In genomic region chr3:40847018-40847417, GRCm38 (mm10) we compare ENCODE assay signal across 8 mouse cellular contexts. TPM values are rescaled to one million over a fixed set of nuclear protein-coding genes. Genes with fewer than 3 reads are reported as not detected.
DNase-seq lines count a peak whose midpoint lies in the region; ATAC-seq lines count a peak whose summit lies in the region.
"Not testable (repeated sequence)": the region's sequence is repeated elsewhere in the genome, so short reads cannot be mapped to it uniquely, and the experiment has no call there.

No protein-coding gene starts in this region.

- peak; percentile 16 for ATAC-seq in activated CD4-positive, CD25-positive, alpha-beta regulatory T cell, adult 4 months
- ATAC-seq in common myeloid progenitor, adult 5-6 weeks (replicated peaks; ENCODE audit: low read depth, poor library complexity, severe bottlenecking) = peak; percentile 55
- peak; percentile 18 for ATAC-seq in inflammation-experienced regulatory T-cells, adult 6 months

- H3K27me3 ChIP-seq in midbrain, embryonic 10.5 days (ENCODE audit: low read depth, poor library complexity, severe bottlenecking) = not testable (repeated sequence)

- H3K9me3 ChIP-seq in midbrain, embryonic 10.5 days (replicated peaks) = not testable (repeated sequence)

- intact Hi-C loops in left cerebral cortex, postnatal 4 days (cut with DNase I) = not testable (repeated sequence)

- H3K36me3 ChIP-seq in midbrain, embryonic 10.5 days = not testable (repeated sequence)

- H3K27ac ChIP-seq in midbrain, embryonic 10.5 days (replicated peaks) = peak overlapping the region; percentile 46; the same call in 1 of the 2 replicates

- H3K4me3 ChIP-seq in midbrain, embryonic 10.5 days = peak overlapping the region; percentile 59

- WGBS in midbrain, embryonic 10.5 days = under 1% methylated on average over 17 of the region's 21 CpGs

- H3K4me1 ChIP-seq in midbrain, embryonic 10.5 days = not testable (repeated sequence)

- DNase-seq in gastrocnemius, postnatal 10 days = peak; percentile 20
- peak; percentile 55 for DNase-seq in left cerebral cortex, postnatal 4 days
- peak; percentile 65 for DNase-seq in midbrain, embryonic 10.5 days (ENCODE audit: low spot score)
- peak; percentile 50 to 52 for DNase-seq in right cerebral cortex, postnatal 36 days (ENCODE audit: low spot score in 2 of 2)
- peak; percentile 72 for DNase-seq in yolk sac, embryonic 10.5 days (ENCODE audit: low spot score)

RNA-seq across cellular contexts. Expression of gene Abhd18, which starts 0.2 kb away (rescaled TPM):
- 10 to 100 TPM; 14.3 to 15.8 TPM for polyA plus RNA-seq in activated CD4-positive, CD25-positive, alpha-beta regulatory T cell, adult 4 months (2017; shearing (Covaris generic))
- 5.0 and 12.1 TPM in 2 replicates for total RNA-seq in common myeloid progenitor, adult 5-6 weeks (2017)
- total RNA-seq in gastrocnemius, postnatal 10 days (2021) = 10 to 100 TPM; 11.0 to 11.6 TPM
- polyA plus RNA-seq in inflammation-experienced regulatory T-cells, adult 6 months (2017; shearing (Covaris generic)) = 10 to 100 TPM; 14.7 to 18.8 (median 18.4) TPM
- total RNA-seq in left cerebral cortex, postnatal 4 days (2021) = 10 to 100 TPM; 12.2 to 14.4 TPM
- 6.0 and 6.4 TPM in 2 replicates for polyA plus RNA-seq in midbrain, embryonic 10.5 days (2016; fragmentation: Nextera tagmentation; extraction: Ambion mirVana)

RNA-seq across cellular contexts. Expression of gene Mfsd8, which starts 0.3 kb away (rescaled TPM):
- polyA plus RNA-seq in activated CD4-positive, CD25-positive, alpha-beta regulatory T cell, adult 4 months (2017; shearing (Covaris generic)) = 10 to 100 TPM; 12.7 to 16.5 TPM
- total RNA-seq in common myeloid progenitor, adult 5-6 weeks (2017) = 6.5 and 7.8 TPM in 2 replicates
- 10 to 100 TPM; 12.1 to 12.4 TPM for total RNA-seq in gastrocnemius, postnatal 10 days (2021)
- polyA plus RNA-seq in inflammation-experienced regulatory T-cells, adult 6 months (2017; shearing (Covaris generic)) = 10 to 100 TPM; 14.5 to 20.9 (median 15.2) TPM
- total RNA-seq in left cerebral cortex, postnatal 4 days (2021) = 10 to 100 TPM; 20.5 to 24.3 TPM
- polyA plus RNA-seq in midbrain, embryonic 10.5 days (2016; fragmentation: Nextera tagmentation; extraction: Ambion mirVana) = 6.6 and 7.7 TPM in 2 replicates

RNA-seq across cellular contexts. Expression of gene Plk4, which starts 47.2 kb away (rescaled TPM):
- polyA plus RNA-seq in activated CD4-positive, CD25-positive, alpha-beta regulatory T cell, adult 4 months (2017; shearing (Covaris generic)) = 10 to 100 TPM; 13.0 to 14.1 TPM
- 84.9 and 96.4 TPM in 2 replicates for total RNA-seq in common myeloid progenitor, adult 5-6 weeks (2017)
- total RNA-seq in gastrocnemius, postnatal 10 days (2021) = 10 to 100 TPM in 1 of 2 experiments, 1 to 10 TPM in 1; 4.3 to 15.4 TPM
- polyA plus RNA-seq in inflammation-experienced regulatory T-cells, adult 6 months (2017; shearing (Covaris generic)) = 10 to 100 TPM in 1 of 3 experiments, 1 to 10 TPM in 2; 4.8 to 19.8 (median 6.1) TPM
- 10 to 100 TPM; 10.8 to 11.8 TPM for total RNA-seq in left cerebral cortex, postnatal 4 days (2021)
- polyA plus RNA-seq in midbrain, embryonic 10.5 days (2016; fragmentation: Nextera tagmentation; extraction: Ambion mirVana) = 77.4 and 83.2 TPM in 2 replicates

RNA-seq across cellular contexts. Expression of gene 1700034I23Rik, which starts 55.3 kb away (rescaled TPM):
- under 1 TPM; 0.49 to 0.88 TPM for polyA plus RNA-seq in activated CD4-positive, CD25-positive, alpha-beta regulatory T cell, adult 4 months (2017; shearing (Covaris generic))
- total RNA-seq in common myeloid progenitor, adult 5-6 weeks (2017) = 0.59 TPM in 1 of 2 replicates, not detected in the other
- total RNA-seq in gastrocnemius, postnatal 10 days (2021) = under 1 TPM in 1 of 2 experiments, not detected in 1; 0.18 TPM
- polyA plus RNA-seq in inflammation-experienced regulatory T-cells, adult 6 months (2017; shearing (Covaris generic)) = 1 to 10 TPM in 1 of 3 experiments, under 1 TPM in 2; 0.47 to 1.2 (median 0.97) TPM
- total RNA-seq in left cerebral cortex, postnatal 4 days (2021) = under 1 TPM; 0.24 to 0.52 TPM
- polyA plus RNA-seq in midbrain, embryonic 10.5 days (2016; fragmentation: Nextera tagmentation; extraction: Ambion mirVana) = 0.15 and 0.19 TPM in 2 replicates

Comparison
In these comparisons a context has a peak if more than half of its experiments do, and no peak if none do; other contexts are left out.
1. Peak in every context shown above with its lines: DNase-seq, ATAC-seq, H3K4me3 ChIP-seq and H3K27ac ChIP-seq.
2. DNase-seq: peak in every context shown above with its lines; median percentile 72 in yolk sac, embryonic 10.5 days; 65 in midbrain, embryonic 10.5 days; 55 in left cerebral cortex, postnatal 4 days; 51 in right cerebral cortex, postnatal 36 days; 20 in gastrocnemius, postnatal 10 days.